Mouse (Mus musculus): ENCODE results near the gene Kmt2e.

- TF ChIP-seq CTCF (IDR thresholded peaks at IDR 0.05) = no peak
- no peak for TF ChIP-seq POLR2A (IDR thresholded peaks at IDR 0.05; ENCODE audit: insufficient read depth, low read depth, low read length)
Observed at GRCm38 (mm10) chr5:23421440-23421839, 12.8 kb upstream of the Kmt2e start.

Measured in heart, adult 2 months (tissue).